Mouse (Mus musculus): ENCODE data around the gene Pgm1.

DNA sequence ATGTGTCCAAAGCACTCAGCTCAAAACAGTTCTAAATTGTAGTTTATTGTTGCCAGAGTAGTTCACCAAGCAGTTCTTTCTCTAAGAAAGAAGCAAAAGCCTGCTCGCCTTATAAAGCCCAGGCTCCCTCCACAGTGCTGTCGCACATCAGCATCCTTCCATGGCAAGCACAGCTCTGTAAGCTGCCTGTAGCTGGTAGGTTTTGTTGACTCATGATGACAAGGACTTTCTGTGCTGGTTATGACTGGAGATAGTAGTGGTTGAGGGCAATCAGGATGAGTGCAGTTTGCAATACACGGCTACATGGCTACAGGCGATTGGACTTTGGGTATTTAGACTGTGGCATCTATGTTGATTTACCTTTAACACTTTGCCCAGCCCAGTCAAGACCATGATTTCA lies 2.8 kb upstream of the Pgm1 start:
- TF ChIP-seq MAZ (IDR thresholded peaks at IDR 0.05; ENCODE audit: low read depth, low read length) (no peak), RCOR1 (IDR thresholded peaks at IDR 0.05; ENCODE audit: low read depth, low read length) (no peak), ETS1 (IDR thresholded peaks at IDR 0.05; ENCODE audit: low read depth, low read length) (no peak), GATA1 (IDR thresholded peaks at IDR 0.05; ENCODE audit: low read depth, low read length) (no peak), CTCF (IDR thresholded peaks at IDR 0.05 in 2 of 3, conservative IDR thresholded peaks at IDR 0.05 in 1 of 3; ENCODE audit: control insufficient read depth in 1 of 3, insufficient read depth in 1 of 3, low read depth in 2 of 3, low read length in 3 of 3, poor library complexity in 1 of 3, severe bottlenecking in 1 of 3) (no peak), MAX (IDR thresholded peaks at IDR 0.05; ENCODE audit: low read length) (no peak)
